Mouse (Mus musculus): ENCODE data around the gene Gucd1.

- no peak for TF ChIP-seq CTCF (IDR thresholded peaks at IDR 0.05; ENCODE audit: borderline replicate concordance, insufficient read depth, low read length)
- no peak for TF ChIP-seq POLR2A (IDR thresholded peaks at IDR 0.05; ENCODE audit: low read depth, low read length)
Observed at GRCm38 (mm10) chr10:75566321-75566720, 48.5 kb upstream of the Gucd1 start.
